Mouse (Mus musculus): Measurements from ENCODE around the gene Ces1b. TPM values are rescaled to one million over a fixed set of nuclear protein-coding genes. Genes with fewer than 3 reads are reported as not detected.

Ces1b gene
- polyA plus RNA-seq, 1 experiment from 2014 or later: not detected

Other genes starting within 250 kb of the Ces1b start
- gene Lpcat2, start 224.7 kb downstream of the Ces1b start, polyA plus RNA-seq (2015; fragmentation: Nextera tagmentation; extraction: Ambion mirVana): 11.7 and 11.8 TPM in 2 replicates
- gene Capns2, start 178.6 kb downstream of the Ces1b start, polyA plus RNA-seq (2015; fragmentation: Nextera tagmentation; extraction: Ambion mirVana): 4.5 and 6.4 TPM in 2 replicates
- gene Slc6a2, start 119.9 kb downstream of the Ces1b start, polyA plus RNA-seq (2015; fragmentation: Nextera tagmentation; extraction: Ambion mirVana): 0.03 and 0.04 TPM in 2 replicates
- gene Ces1a, start 31.8 kb downstream of the Ces1b start, polyA plus RNA-seq (2015; fragmentation: Nextera tagmentation; extraction: Ambion mirVana): 0.09 TPM in 1 of 2 replicates, not detected in the other
- not detected in 2 replicates for gene Ces1c, start 51.3 kb upstream of the Ces1b start, polyA plus RNA-seq (2015; fragmentation: Nextera tagmentation; extraction: Ambion mirVana)
- gene Ces1d, start 117.8 kb upstream of the Ces1b start, polyA plus RNA-seq (2015; fragmentation: Nextera tagmentation; extraction: Ambion mirVana): 0.31 TPM in 1 of 2 replicates, not detected in the other
- gene Ces1e, start 149.6 kb upstream of the Ces1b start, polyA plus RNA-seq (2015; fragmentation: Nextera tagmentation; extraction: Ambion mirVana): not detected in 2 replicates
- gene Ces1f, start 199.7 kb upstream of the Ces1b start, polyA plus RNA-seq (2015; fragmentation: Nextera tagmentation; extraction: Ambion mirVana): 0.32 TPM in 1 of 2 replicates, not detected in the other